Mouse (Mus musculus) brown adipose tissue, adult 24 weeks (tissue): ENCODE data around the gene 2210407C18Rik. TPM values are rescaled to one million over a fixed set of nuclear protein-coding genes. Genes with fewer than 3 reads are reported as not detected.

Experiments
- H3K27ac ChIP-seq: fragments of 200-500 bp; replicated peaks from 2 replicates; pipeline ENCODE4 v1.5.1; 2012; ENCODE audit warnings: low read depth, mild to moderate bottlenecking, low read length
- H3K4me1 ChIP-seq: fragments of 200-500 bp; 2 replicates; pipeline ENCODE4 v1.6.1; 2012; ENCODE audit warnings: low read length, mixed read lengths; ENCODE audit not compliant: control insufficient read depth, insufficient read depth, insufficient read length
- H3K4me3 ChIP-seq: fragments of 200-500 bp; 2 replicates; pipeline ENCODE4 v1.5.1; 2012; ENCODE audit warnings: low read depth, mild to moderate bottlenecking, low read length, moderate library complexity; ENCODE audit not compliant: insufficient read depth
- polyA plus RNA-seq: library from polyadenylated mRNA; stranded (reverse); fragments of >200 nt; gene quantifications from 2 replicates; pipeline ENCODE4 v1.2.4, GENCODE M21; 2012; ENCODE audit not compliant: missing spikeins, insufficient read depth, insufficient read length

2210407C18Rik gene
- not detected in 2 replicates for polyA plus RNA-seq

DNA sequence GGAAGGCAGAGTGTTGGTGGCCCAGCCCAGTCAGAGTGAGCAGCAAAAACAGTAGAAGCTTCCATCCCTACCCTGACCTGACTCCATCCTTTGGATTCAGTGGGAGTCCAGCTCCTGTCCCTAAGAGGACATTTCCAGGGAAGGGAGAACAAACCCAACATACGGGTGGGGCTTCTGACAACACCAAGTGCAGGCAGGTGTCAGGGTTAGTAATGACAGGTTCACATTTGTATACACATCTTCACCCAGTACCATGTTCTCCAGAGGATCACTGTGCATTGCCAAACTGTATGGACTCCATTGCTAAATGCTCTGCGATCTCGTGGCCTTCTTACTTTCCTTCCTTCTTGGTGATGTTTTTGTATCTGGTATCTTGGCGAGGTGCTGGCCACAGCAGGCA, at the start of gene 2210407C18Rik:
Gene 2210407C18Rik, minus strand, starts transcription at position 101 of the 400 bp plus-strand sequence.
- H3K27ac ChIP-seq, result no peak within 1 kb of the TSS
- no peak within 1 kb of the TSS for H3K4me3 ChIP-seq
- no peaks in the 10 kb centered on the region for H3K4me1 ChIP-seq

DNA sequence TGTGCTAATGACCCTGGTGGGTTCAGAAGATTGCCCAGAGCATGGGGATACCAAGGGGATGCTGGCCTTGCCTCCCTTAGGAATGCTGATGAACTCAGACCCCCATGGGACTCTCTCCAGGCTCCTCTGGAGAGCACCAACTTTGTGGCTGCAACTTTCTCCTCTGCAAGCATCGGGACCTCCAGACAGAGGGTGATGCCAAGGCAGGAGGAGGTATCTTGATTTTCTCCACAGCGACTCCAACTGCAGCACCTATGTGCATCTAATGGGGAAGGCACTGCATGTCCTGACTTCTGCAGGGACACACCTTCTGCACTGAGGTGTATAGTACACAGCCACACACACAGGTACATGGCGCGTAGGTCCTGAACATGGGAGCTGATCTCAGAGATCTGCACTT, 42.7 kb upstream of the 2210407C18Rik start, which contains the start of gene Olfr322:
Gene Olfr322, plus strand, starts transcription at position 187 of the 400 bp plus-strand sequence.
- H3K27ac ChIP-seq, result no peak within 1 kb of the TSS
- H3K4me1 ChIP-seq, result no peaks in the 10 kb centered on the region
- H3K4me3 ChIP-seq, result no peak within 1 kb of the TSS

DNA sequence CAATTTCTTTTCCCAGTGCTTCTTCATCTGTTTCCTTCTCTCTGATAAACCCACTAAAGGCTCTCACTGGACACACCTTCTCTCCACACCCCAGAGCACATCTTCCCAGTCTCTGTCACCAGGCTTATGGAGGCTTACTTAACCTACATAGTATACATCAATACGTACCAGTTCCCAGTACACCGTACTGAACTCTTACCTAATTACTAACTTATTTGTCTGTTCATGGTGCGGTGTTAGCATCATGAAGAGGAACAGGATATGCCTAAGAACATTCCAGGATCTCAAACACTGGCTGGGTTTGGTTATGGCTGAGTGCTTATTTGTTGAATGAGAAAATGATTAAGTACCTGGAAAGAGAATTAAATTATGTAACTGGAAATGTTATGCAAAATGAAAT, 39.3 kb upstream of the 2210407C18Rik start:
- Histone ChIP-seq H3K27ac (no peak overlapping the region), H3K4me1 (no peaks in the 10 kb centered on the region), H3K4me3 (no peak overlapping the region)

DNA sequence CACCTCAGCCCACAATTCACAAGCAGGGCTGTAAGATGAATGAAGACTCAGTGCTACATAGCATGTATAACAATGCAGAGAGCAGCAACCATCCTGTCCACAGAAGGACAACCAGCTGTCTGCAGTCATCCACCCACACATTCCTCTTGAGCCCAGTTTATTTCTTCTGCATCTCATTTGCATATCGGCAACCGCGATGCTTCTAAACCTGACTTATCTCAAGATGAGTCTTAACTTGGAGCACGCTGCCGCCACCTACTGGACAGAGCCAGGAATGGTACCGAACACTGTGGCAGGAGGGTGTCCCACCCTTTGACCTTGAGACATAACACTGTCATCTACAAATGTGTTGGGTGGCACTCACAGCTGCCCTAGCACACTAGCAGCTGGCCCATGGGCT, 27.5 kb upstream of the 2210407C18Rik start:
- no peak overlapping the region for H3K27ac ChIP-seq
- no peak overlapping the region for H3K4me3 ChIP-seq
- H3K4me1 ChIP-seq, result no peaks in the 10 kb centered on the region

DNA sequence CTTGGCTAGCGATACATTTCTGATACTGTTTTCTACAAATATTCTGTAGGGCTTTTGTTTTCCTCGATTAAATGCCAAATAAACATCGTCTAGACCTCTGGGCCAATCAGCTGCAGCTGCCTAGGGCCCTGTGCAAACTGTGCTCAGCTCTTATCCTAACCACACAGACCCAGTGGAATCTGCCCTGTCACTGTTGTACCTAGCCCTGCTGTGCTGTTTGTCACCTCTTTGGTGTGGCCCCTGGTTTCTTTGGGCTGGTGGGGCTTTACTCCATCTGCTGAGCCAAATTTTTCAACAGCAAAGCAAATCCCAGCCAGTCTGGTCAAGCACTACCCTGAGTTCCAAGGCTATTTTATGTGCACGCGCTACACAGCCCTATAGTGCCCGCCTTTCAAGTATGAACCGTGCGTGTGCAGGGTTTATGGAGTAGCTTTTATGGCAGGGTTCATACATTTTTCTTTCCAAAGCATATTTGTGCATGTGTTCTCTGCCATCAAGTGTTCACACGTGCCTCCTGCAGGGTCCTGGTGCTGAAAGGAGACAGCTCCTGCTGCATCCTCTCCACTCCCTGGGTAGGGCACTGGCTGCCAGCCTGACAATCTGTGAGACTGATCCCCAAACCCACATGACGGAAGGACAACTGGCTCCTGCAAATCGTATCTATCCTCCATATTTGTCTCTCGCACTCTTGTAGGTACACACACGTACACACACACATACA, 25.9 kb upstream of the 2210407C18Rik start:
- Histone ChIP-seq H3K4me3 (no peak overlapping the region), H3K27ac (no peak overlapping the region), H3K4me1 (no peaks in the 10 kb centered on the region)

DNA sequence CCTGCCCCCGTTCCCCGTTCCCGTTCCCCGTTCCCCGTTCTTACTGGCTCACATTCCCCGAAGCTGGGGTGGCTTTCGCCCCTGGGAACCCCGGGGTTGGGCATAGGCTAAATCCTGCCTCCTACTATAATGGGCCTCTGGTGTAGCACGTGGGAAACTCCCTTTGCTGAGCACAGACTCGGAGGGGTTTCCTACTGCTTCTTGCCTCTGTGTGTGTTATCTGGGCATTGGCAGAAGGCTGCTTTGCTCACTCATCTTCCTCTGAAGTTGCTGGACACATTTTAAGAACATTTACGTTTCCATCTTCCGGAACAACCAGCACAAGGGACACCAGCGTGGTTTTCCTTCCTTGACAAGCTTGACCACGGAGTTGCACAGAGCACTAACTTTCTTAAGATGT, 25.2 kb upstream of the 2210407C18Rik start:
- Histone ChIP-seq H3K27ac (no peak overlapping the region), H3K4me3 (no peak overlapping the region), H3K4me1 (no peaks in the 10 kb centered on the region; the same call in 1 of the 2 replicates)

DNA sequence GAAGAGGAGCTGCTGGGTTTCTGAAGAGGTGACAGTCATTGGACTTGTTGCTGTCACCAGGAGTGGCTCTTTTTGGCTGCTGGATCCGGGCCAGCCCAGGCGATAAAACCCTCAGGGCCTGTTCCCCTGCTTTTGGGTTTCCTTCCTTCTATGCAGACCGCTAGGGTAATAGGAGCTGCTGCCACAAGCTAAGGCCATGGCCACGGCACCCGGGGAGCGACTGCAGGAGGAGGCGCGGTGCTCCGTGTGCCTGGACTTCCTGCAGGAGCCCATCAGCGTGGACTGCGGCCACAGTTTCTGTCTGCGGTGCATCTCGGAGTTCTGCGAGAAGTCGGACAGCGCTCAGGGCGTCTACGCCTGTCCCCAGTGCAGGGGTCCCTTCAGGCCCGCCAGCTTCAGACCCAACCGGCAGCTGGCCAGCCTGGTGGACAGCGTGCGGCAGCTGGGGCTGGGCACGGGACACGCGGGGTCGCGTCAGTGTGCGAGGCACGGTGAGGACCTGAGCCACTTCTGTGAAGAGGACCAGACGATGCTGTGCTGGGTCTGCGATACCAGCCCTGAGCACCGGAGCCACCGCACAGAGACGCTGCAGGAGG, 24.5 kb upstream of the 2210407C18Rik start, which contains the start of gene Trim58:
Gene Trim58, plus strand, starts transcription at position 194 of the 596 bp plus-strand sequence.
- Histone ChIP-seq H3K4me3 (peak within 1 kb of the TSS; percentile 15; the same call in 1 of the 2 replicates), H3K4me1 (no peaks in the 10 kb centered on the region; the same call in 1 of the 2 replicates), H3K27ac (no peak within 1 kb of the TSS)

DNA sequence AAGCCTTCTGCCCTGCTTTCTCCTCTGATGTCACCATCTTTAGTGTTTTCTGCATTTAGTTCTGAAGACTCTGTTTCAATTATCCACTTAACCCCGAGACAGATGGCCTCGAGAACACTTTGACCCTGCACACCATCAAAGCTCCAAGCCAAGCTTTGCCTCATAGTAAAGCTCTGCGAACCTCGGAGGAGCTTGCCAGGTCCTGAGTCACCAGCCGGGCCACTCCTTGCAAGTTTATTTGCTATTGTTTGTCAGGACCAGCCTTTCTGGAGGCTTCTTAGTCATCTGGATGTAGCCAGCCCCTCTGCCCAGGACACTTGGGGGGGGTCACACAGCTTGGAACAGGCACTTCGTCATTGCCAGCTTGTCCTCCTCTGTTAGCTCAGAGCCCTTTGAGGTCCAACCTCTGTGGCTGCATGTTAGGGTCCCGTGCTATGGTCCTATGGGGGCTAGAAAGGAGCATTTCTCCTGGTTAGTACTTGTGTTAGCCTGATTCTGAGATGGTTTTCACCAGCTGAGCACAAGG, 22.4 kb upstream of the 2210407C18Rik start:
- H3K4me3 ChIP-seq, result no peak overlapping the region
- H3K4me1 ChIP-seq, result no peaks in the 10 kb centered on the region; the same call in 1 of the 2 replicates
- no peak overlapping the region for H3K27ac ChIP-seq

DNA sequence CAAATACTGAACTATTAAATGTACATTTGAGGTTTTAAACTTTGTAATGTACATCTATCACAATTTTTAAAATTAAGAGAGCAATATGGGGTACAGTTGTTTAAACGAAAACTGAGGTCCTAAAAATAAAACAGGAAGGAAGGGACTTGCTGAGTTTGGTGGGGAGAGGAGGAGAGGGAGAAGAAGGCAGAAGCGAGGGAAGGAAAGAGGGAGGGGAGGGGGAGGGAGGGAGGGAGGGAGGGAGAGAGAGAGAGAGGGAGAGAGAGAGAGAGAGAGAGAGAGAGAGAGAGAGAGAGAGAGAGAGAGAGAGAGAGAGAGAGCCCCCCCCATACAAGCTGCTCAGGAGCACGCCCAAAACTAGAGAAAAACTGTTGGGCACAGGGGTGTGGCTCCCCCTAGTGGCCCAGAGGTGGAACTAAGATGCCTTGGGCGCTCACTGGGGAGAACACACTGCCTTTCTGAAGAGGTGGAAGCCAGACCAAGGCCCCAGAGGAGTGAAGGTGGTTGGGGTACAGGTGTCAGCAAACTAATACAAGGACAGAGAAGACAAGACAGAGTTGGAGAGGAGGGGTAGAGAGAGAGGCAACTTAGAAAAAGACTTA, 20.6 kb upstream of the 2210407C18Rik start:
- Histone ChIP-seq H3K4me3 (no peak overlapping the region), H3K4me1 (no peaks in the 10 kb centered on the region; the same call in 1 of the 2 replicates), H3K27ac (no peak overlapping the region)

DNA sequence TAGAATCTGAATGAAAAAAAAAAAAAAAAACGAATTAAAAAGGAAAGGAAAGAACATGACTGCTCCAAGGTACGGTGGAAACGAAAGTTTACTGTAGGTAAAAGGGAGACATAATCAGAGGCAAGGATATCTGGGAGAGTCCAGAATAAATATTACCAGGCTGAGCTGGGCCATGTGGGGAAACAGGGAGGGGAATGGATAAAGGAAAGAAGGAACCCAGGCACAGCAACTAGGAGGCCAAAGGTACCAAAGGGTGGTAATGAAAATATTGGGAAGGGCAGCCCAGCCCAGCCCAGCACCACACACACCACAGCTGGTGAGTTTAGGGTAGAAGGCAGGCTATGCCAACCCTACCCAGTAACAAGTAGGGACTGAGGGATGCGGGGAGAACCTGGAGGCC, 19.0 kb upstream of the 2210407C18Rik start:
- Histone ChIP-seq H3K27ac (no peak overlapping the region), H3K4me3 (no peak overlapping the region), H3K4me1 (no peaks in the 10 kb centered on the region; the same call in 1 of the 2 replicates)

DNA sequence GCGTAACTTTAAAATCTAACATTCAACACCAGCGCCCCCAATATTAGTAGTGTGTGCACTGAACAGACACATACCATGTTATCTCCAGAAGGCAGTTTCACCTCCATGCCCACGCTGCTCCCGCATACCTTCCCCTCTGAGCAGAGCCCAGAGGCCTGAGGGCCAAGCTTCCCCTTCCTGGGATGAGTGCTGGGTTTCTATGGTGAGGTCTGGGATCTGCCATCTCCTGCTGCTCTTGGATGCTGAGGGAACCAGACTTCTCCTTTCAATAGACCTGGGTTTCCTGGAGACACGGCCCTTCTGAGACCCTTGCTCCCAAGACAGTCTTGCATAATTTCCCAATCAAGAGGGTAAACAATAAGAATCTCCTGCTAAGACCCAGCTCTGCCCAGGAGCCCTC, 14.5 kb upstream of the 2210407C18Rik start, which contains the start of gene Olfr323:
Gene Olfr323, minus strand, starts transcription at position 101 of the 400 bp plus-strand sequence.
- Histone ChIP-seq H3K4me3 (no peak within 1 kb of the TSS), H3K4me1 (no peaks in the 10 kb centered on the region), H3K27ac (no peak within 1 kb of the TSS)

DNA sequence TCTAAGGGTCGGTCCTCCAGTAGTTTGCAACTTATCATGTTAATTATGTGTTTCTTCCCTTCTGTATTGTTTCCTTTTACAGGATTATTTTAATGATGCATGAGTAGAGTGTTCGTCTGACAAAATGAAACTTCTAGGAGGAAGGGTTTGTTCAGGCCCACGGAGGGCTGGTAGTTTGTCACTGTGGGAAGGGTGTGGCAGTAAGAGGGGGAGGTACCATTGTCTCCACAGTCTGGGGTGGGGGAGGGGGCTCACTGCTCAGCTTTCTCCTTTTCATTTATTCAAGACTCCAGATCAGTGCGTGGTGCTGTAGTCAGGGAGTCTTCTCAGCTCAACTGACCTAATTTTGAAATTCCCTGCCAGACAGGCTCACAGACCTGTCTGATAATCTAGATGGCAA, 10.3 kb upstream of the 2210407C18Rik start:
- Histone ChIP-seq H3K4me3 (no peak overlapping the region), H3K4me1 (no peaks in the 10 kb centered on the region), H3K27ac (no peak overlapping the region)

DNA sequence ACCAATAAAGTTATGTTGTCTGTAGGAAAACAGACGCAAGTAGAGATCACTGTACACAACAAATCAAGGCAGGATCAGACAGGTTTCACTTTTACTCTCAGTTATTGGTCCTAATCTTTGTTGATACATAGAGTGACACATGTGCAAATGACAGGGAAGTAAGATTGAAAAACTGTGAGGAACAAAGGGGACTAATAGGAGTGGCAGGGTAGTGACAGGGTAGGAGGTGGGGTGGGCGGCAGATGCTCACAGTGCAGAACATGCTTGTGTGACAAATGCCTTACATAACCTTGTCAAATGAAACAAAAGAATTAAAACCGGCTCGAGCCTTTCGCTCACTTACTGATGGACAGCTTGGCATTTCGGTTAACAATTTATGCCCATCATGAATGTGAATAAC, 2.9 kb upstream of the 2210407C18Rik start:
- H3K27ac ChIP-seq, result no peak overlapping the region
- H3K4me3 ChIP-seq, result no peak overlapping the region
- no peaks in the 10 kb centered on the region for H3K4me1 ChIP-seq

DNA sequence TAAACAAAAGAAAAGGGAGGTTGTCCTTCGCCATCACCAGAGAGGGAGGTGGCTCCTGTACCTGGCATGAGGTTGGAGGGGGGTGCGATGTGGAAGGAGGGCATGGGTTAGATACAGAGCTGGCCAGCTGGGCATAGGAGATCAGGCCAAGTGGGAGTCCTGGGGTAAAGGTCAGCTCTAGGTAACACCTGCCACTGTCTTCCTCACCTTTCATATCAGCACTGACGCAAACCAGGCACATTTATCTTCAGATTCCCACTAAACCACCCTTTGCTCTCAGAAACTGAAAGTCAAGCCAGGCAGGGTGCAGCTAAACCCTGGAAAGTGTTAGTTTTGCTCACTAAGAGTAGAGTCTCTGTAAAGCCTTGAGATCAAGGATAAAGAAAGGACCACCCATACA, 2.5 kb upstream of the 2210407C18Rik start:
- H3K4me1 ChIP-seq, result no peaks in the 10 kb centered on the region
- H3K27ac ChIP-seq, result no peak overlapping the region
- no peak overlapping the region for H3K4me3 ChIP-seq

DNA sequence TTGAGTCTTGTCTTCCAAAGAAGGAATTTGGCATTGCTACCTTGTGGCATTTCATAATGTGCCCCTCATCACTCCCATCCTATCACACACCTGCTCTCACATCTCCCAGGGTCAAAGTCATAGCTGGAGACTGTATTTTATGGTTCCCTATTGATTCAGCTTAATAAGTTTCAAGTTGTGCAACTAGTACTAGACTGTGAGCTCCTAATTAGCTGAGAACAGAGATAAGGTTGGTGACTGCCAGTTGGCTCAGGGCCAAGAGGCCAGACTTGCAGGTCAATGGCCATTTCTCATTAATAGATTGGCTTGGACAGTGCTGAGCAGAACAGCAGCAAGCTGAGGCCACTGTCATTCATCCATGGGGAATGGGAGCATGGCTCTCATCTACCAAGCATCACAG, 1.3 kb downstream of the 2210407C18Rik start:
- Histone ChIP-seq H3K4me3 (no peak overlapping the region), H3K27ac (no peak overlapping the region), H3K4me1 (no peaks in the 10 kb centered on the region)
